Mouse (Mus musculus): Measurements from ENCODE around the gene Fbxw7.

DNA sequence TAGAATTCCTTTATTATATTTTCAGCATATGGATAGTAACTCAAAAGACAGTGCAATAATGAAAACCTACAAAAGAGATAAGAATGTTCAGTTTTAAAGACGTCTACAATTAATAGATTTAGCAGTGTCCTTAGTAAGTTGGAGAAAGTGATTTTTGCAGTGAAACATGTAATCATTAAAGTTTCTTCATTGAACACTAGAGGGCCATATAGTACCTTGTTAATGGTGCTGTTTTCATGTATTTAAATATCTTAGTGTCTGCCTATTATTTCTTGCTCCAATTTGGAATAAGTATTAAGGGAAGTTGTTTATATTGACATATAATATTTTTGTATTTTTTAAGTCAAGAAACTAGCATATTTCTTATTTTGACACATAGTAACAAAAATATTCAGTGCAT lies 99.2 kb downstream of the Fbxw7 start:
- TF ChIP-seq POLR2A (IDR thresholded peaks at IDR 0.05; ENCODE audit: control insufficient read depth, low read depth, low read length) (no peak), CTCF (IDR thresholded peaks at IDR 0.05; ENCODE audit: control insufficient read depth, insufficient read depth, insufficient replicate concordance, low read depth, low read length) (no peak)

Data from testis, adult 2 months (tissue).